Mouse (Mus musculus) ES-Bruce4 (cell line): ENCODE data around the gene Immp2l. TPM values are rescaled to one million over a fixed set of nuclear protein-coding genes. Genes with fewer than 3 reads are reported as not detected.

Experiments
- H3K27ac ChIP-seq: 2 replicates; pipeline ENCODE4 v1.5.1; 2012; ENCODE audit warnings: low read length, inconsistent platforms; ENCODE audit not compliant: insufficient read depth
- H3K27me3 ChIP-seq: 2 replicates; pipeline ENCODE4 v1.6.1; 2012; ENCODE audit warnings: mild to moderate bottlenecking, low read length, inconsistent platforms; ENCODE audit not compliant: control insufficient read depth, poor library complexity, insufficient read depth, severe bottlenecking
- H3K36me3 ChIP-seq: 2 replicates; pipeline ENCODE4 v1.6.1; 2012; ENCODE audit warnings: inconsistent platforms, mild to moderate bottlenecking, low read length, moderate library complexity; ENCODE audit not compliant: control insufficient read depth, poor library complexity, insufficient read depth, severe bottlenecking
- H3K4me1 ChIP-seq: one replicate; pipeline ENCODE4 v1.8.1; 2011; ENCODE audit warnings: low read length; ENCODE audit not compliant: control insufficient read depth, insufficient read depth
- H3K4me3 ChIP-seq: 2 replicates; pipeline ENCODE4 v1.5.1; 2011; ENCODE audit warnings: low read depth, mild to moderate bottlenecking, low read length
- H3K9ac ChIP-seq: 2 replicates; pipeline ENCODE4 v1.6.1; 2012; ENCODE audit warnings: low read depth, mild to moderate bottlenecking, inconsistent platforms; ENCODE audit not compliant: poor library complexity, severe bottlenecking
- H3K9me3 ChIP-seq: replicated peaks from 2 replicates; pipeline ENCODE4 v1.6.1; 2012; ENCODE audit warnings: mild to moderate bottlenecking, low read length, inconsistent platforms; ENCODE audit not compliant: control insufficient read depth, poor library complexity, insufficient read depth, severe bottlenecking
- CTCF ChIP-seq: IDR thresholded peaks from one replicate; pipeline ENCODE4 v1.8.1; 2011; ENCODE audit warnings: low read depth, low read length
- EP300 ChIP-seq: IDR thresholded peaks from 2 replicates; pipeline ENCODE4 v1.6.1; 2011; ENCODE audit warnings: low read depth, low read length; ENCODE audit not compliant: insufficient read depth
- POLR2A ChIP-seq: IDR thresholded peaks from one replicate; pipeline ENCODE4 v1.8.1; 2011; ENCODE audit warnings: low read length; ENCODE audit not compliant: insufficient read depth
- polyA plus RNA-seq: library from polyadenylated mRNA; stranded (reverse); fragments of >200 nt; gene quantifications from 2 replicates; pipeline ENCODE4 v1.2.4, GENCODE M21; 2011; ENCODE audit warnings: low read depth; ENCODE audit not compliant: missing spikeins, insufficient read depth, insufficient read length

Immp2l gene
- polyA plus RNA-seq, 1 experiment = 15.5 TPM

DNA sequence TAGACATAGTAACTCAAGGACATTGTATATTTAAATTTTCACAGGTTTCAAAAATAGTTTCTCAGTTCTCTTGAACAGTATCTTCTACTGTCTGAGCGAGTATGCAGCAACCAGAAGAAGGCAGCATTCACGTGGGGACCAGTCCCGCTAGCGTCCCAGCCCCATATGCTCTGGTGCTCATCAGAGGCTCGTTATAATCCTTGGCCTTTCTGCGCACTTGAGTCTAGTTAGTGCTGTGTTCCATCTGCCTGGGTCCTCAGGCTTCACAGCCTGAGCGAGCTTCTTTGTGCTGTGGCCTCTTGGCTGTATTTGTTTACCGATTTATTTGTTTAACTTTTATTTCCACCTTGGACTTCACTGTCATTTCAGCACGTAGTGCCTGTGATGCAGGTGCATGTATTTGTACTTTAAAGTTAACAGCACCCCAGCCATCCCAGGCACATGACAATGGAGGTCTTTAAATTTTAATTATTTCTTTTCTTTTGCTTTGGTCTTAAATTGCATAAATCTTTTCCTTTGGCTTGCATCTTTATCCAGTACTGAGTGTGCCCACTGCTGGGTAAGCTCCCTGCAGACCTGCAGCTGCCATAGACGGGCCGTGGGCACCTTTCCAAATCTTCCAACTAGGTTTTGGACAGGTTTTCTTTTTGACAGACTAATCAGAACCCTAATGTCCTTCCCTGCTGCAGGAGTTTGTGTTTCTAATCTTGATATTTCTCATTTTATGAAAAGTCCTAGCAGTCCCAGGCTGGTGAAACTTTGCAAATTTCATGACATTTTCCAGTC, 30.3 kb downstream of the Immp2l start:
- no peak for TF ChIP-seq POLR2A
- no peak for TF ChIP-seq CTCF
- TF ChIP-seq EP300 = no peak
- Histone ChIP-seq H3K9me3 (no peaks in the 10 kb centered on the region), H3K36me3 (no peaks in the 10 kb centered on the region), H3K27ac (no peak overlapping the region), H3K27me3 (no peaks in the 10 kb centered on the region), H3K4me3 (no peak overlapping the region), H3K4me1 (peaks cover 10% of the 10 kb centered on the region), H3K9ac (no peak overlapping the region)

DNA sequence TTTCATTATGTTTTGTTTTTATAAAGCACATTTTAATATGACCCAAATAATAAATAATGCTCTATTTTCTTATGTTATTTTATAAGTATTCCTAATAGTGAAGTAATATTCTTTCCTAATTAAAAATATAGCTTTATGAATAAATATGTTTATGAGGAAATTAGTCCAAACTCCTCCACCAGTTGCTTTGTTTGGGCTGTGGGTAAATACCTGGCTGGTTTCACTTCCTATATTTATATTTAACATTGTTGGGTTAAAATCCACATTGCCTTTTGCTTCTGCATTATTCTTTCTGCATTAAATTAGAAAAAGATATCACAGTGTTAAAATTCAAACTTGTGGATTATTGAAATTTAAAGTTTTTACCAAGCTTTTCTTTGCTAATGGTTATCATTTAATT, 32.1 kb downstream of the Immp2l start:
- Histone ChIP-seq H3K4me1 (peaks cover 10% of the 10 kb centered on the region), H3K27me3 (no peaks in the 10 kb centered on the region), H3K4me3 (no peak overlapping the region), H3K9me3 (no peaks in the 10 kb centered on the region), H3K9ac (no peak overlapping the region), H3K36me3 (no peaks in the 10 kb centered on the region), H3K27ac (no peak overlapping the region)
- TF ChIP-seq POLR2A (no peak), EP300 (no peak), CTCF (no peak)

DNA sequence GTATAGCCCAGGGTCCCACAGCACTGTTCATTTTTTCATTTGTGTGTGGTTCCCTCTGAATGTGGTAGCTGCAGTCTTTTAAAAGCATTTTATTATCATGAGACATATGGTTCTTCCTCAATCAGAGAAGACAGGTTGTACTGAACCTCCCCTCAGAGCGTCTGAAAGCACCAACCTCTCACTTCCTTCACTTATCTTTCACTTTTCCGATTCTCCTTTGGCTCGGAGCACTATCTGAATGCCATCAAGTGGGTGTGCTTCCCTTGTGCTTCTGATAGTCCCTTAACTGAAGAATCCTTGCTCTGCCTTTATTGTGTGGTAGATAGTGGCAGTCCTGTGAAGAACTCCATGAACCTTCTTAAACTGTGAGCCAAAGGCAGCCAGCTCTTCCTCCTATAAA, 39.4 kb downstream of the Immp2l start:
- Histone ChIP-seq H3K9ac (no peak overlapping the region), H3K4me3 (no peak overlapping the region), H3K27ac (no peak overlapping the region), H3K9me3 (no peaks in the 10 kb centered on the region), H3K4me1 (no peaks in the 10 kb centered on the region), H3K27me3 (no peaks in the 10 kb centered on the region), H3K36me3 (no peaks in the 10 kb centered on the region)
- no peak for TF ChIP-seq EP300
- no peak for TF ChIP-seq CTCF
- no peak for TF ChIP-seq POLR2A

DNA sequence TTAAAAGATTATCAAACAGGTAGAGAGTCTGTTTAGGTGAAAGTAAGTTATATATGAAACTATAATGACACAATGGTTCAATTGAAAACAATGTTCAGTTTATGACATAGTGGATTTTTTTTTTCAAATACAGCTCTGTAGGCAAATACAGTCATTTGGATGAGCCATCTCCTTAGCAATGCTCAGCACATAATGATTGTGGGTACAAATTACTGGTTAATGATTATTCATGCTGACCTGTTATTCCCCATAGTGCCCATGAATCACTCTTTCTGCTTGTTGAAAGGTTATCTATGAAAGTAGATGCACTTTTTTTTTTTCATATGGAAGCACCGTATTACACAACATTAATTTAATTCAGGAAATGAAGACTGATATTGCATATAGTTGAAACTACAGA, 58.0 kb downstream of the Immp2l start:
- H3K27ac ChIP-seq = no peak overlapping the region
- 0 out of 2 replicates have a peak, but pooled peaks cover 4% of the 10 kb centered on the region for H3K9me3 ChIP-seq
- no peaks in the 10 kb centered on the region for H3K4me1 ChIP-seq
- no peak overlapping the region for H3K9ac ChIP-seq
- no peaks in the 10 kb centered on the region for H3K36me3 ChIP-seq
- H3K27me3 ChIP-seq = no peaks in the 10 kb centered on the region
- TF ChIP-seq EP300 (no peak), POLR2A (no peak), CTCF (no peak)
- H3K4me3 ChIP-seq = no peak overlapping the region

DNA sequence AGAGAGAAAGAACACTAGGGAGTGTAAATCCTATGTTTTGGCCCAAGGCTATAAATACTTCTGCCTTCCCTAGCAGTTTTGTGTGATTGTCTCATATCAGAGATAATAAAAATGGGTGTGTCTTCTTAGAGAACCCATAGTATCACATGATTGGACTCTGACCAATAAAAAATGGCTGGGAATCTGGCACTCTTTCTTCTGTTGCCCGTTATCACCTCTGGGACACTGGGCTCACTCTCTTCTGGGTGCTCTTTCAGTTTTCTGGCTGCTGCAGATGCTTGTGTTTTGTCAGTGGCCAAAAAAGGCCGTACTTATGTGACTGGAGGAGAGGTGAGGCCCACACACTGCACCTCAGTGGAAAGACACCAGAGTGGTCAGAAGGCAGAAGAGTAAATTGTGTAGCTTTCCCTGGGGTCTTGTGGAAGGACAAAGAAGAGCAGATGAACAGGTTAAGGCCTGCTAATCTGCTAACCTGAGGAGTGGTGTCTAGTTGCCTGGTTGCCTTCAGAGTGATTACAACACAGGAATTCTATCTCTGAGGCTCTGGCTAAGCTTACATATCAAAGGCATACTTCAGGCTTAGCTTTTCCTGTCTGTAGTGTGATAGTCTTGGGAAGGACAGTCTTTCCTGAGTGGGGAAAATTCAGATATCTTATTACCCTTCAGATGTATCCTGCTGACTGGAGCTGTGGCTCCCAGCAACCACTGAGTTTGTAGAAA, 60.6 kb downstream of the Immp2l start:
- no peak overlapping the region for H3K9ac ChIP-seq
- H3K27me3 ChIP-seq = no peaks in the 10 kb centered on the region
- no peaks in the 10 kb centered on the region for H3K36me3 ChIP-seq
- H3K27ac ChIP-seq = no peak overlapping the region
- H3K9me3 ChIP-seq = 0 out of 2 replicates have a peak, but pooled peaks cover 4% of the 10 kb centered on the region
- H3K4me3 ChIP-seq = no peak overlapping the region
- TF ChIP-seq EP300 (no peak), POLR2A (no peak), CTCF (no peak)
- no peaks in the 10 kb centered on the region for H3K4me1 ChIP-seq

DNA sequence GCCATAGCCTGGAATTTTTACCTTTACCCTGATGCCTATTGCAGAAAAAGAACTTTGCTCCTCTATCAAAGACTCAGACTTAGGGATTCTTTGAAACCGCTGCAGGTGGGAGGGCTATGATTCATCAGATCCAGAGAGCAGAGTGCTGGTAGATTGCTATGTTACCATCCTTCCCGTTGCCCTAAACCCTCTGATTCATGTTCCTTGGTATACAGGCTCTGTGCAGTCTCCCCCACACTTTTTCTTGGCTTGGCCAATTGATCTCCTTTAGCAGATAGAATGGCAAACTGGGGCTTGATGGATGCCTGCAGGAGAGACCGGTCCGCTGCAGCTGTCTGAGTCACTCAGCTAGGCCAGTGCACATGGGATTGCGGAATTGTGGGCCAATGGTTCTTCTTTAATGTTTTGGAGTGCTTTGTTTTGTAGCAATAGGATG, 66.1 kb downstream of the Immp2l start:
- H3K27me3 ChIP-seq = no peaks in the 10 kb centered on the region

More for the DNA sequence above, 66.1 kb downstream of the Immp2l start:
- no peak overlapping the region for H3K27ac ChIP-seq
- no peak overlapping the region for H3K9ac ChIP-seq
- no peaks in the 10 kb centered on the region for H3K9me3 ChIP-seq
- no peaks in the 10 kb centered on the region for H3K4me1 ChIP-seq
- no peaks in the 10 kb centered on the region for H3K36me3 ChIP-seq
- H3K4me3 ChIP-seq = no peak overlapping the region
- TF ChIP-seq POLR2A = no peak
- no peak for TF ChIP-seq EP300
- no peak for TF ChIP-seq CTCF
